Mouse (Mus musculus) frontal cortex, adult (tissue): ENCODE measurements around the gene Msx3.
A peak's percentile ranks its signal among the peaks of the same experiment; 100 is the strongest.

Source experiments
- ATAC-seq: cut with Nextera tagmentation; 2 replicates; pipeline ENCODE4 v1.9.2; 2017; ENCODE audit warnings: mild to moderate bottlenecking, moderate library complexity, mixed read lengths; ENCODE audit not compliant: low TSS enrichment

Msx3 gene

GRCm38 (mm10) chr7:140057413-140058407 lies 8.8 kb upstream of the Msx3 start:
- no peak for ATAC-seq

- ATAC-seq = peak; percentile 75
Observed at GRCm38 (mm10) chr7:140054124-140054523, 5.2 kb upstream of the Msx3 start.

- ATAC-seq = peak; percentile 59; the same call in 1 of the 2 replicates
Observed at GRCm38 (mm10) chr7:140049115-140049689, 313 bp upstream of the Msx3 start.

GRCm38 (mm10) chr7:140047811-140048311 lies 1.0 kb downstream of the Msx3 start:
- ATAC-seq = peak; percentile 41; the same call in 1 of the 2 replicates

GRCm38 (mm10) chr7:140045546-140045945 lies 3.3 kb downstream of the Msx3 start:
- no peak for ATAC-seq

- no peak for ATAC-seq
Observed at GRCm38 (mm10) chr7:140042728-140043127, 6.2 kb downstream of the Msx3 start.

GRCm38 (mm10) chr7:140037171-140037555 lies 11.7 kb downstream of the Msx3 start:
- no peak for ATAC-seq

GRCm38 (mm10) chr7:140036281-140037170 lies 12.4 kb downstream of the Msx3 start, which contains the start of the genes Zfp511 and Tubgcp2:
Gene Zfp511 (plus strand): TSS chr7:140036391.
Gene Tubgcp2 (minus strand): TSS chr7:140036669.
- ATAC-seq = peak; percentile 96

GRCm38 (mm10) chr7:140035456-140035855 lies 13.4 kb downstream of the Msx3 start:
- no peak for ATAC-seq

GRCm38 (mm10) chr7:140033386-140033785 lies 15.5 kb downstream of the Msx3 start:
- no peak for ATAC-seq

- no peak for ATAC-seq
Observed at GRCm38 (mm10) chr7:140032366-140032765, 16.5 kb downstream of the Msx3 start.

- no peak for ATAC-seq
Observed at GRCm38 (mm10) chr7:140031771-140032170, 17.1 kb downstream of the Msx3 start.

- no peak for ATAC-seq
Observed at GRCm38 (mm10) chr7:140011336-140011735, 37.6 kb downstream of the Msx3 start.

GRCm38 (mm10) chr7:140007781-140008180 lies 41.1 kb downstream of the Msx3 start:
- no peak for ATAC-seq

GRCm38 (mm10) chr7:140006861-140007611 lies 41.9 kb downstream of the Msx3 start:
- no peak for ATAC-seq

GRCm38 (mm10) chr7:140004666-140005065 lies 44.2 kb downstream of the Msx3 start:
- ATAC-seq = no peak

- ATAC-seq = no peak
Observed at GRCm38 (mm10) chr7:140001086-140001740, 47.7 kb downstream of the Msx3 start.

GRCm38 (mm10) chr7:139998691-139999350 lies 50.1 kb downstream of the Msx3 start:
- ATAC-seq = peak; percentile 75
